Mouse (Mus musculus) CH12.LX (cell line): ENCODE results near the gene Itga6. TPM values are rescaled to one million over a fixed set of nuclear protein-coding genes. Genes with fewer than 3 reads are reported as not detected.

Experiments
- DNase-seq: peaks from one replicate; pipeline ENCODE4 v3.0.0-alpha.2; 2013; ENCODE audit errors: extremely low read depth
- H3K27ac ChIP-seq: 2 replicates; pipeline ENCODE4 v1.5.1; 2012; ENCODE audit warnings: low read depth, mild to moderate bottlenecking, control low read depth, moderate library complexity; ENCODE audit not compliant: insufficient read depth
- H3K27me3 ChIP-seq: replicated peaks from 2 replicates; pipeline ENCODE3; 2012; ENCODE audit warnings: inconsistent platforms
- H3K36me3 ChIP-seq, 2 experiments: replicated peaks in 1 of 2; 2 replicates each; pipeline versions ENCODE3 to v1.6.1; 2012; ENCODE audit warnings: inconsistent platforms in 1 of 2, low read length in 1 of 2, mild to moderate bottlenecking in 1 of 2, mixed read lengths in 1 of 2, moderate library complexity in 1 of 2; ENCODE audit not compliant: control insufficient read depth in 1 of 2, insufficient read depth in 1 of 2
- H3K4me1 ChIP-seq, 2 experiments: 2 replicates each; pipeline ENCODE4 v1.6.1; 2012; ENCODE audit warnings: inconsistent platforms in 1 of 2, moderate library complexity in 1 of 2; ENCODE audit not compliant: insufficient read depth in 2 of 2, control insufficient read depth in 1 of 2
- H3K4me2 ChIP-seq: 2 replicates; pipeline ENCODE4 v1.6.1; 2012; ENCODE audit warnings: low read depth, mild to moderate bottlenecking, control low read depth; ENCODE audit not compliant: poor library complexity, insufficient read depth, severe bottlenecking
- H3K4me3 ChIP-seq, 3 experiments: fragments of 150-350 bp in 1 of 3; sonication (generic) in 1 of 3; replicated peaks in 1 of 3; 2 replicates each; pipeline versions ENCODE3 to v1.5.1; 2011 to 2012; ENCODE audit warnings: low read depth in 2 of 3, low read length in 2 of 3, mild to moderate bottlenecking in 2 of 3, moderate library complexity in 2 of 3, control low read depth in 1 of 3, improper control_type of control experiment in 1 of 3, inconsistent platforms in 1 of 3, mixed read lengths in 1 of 3; ENCODE audit not compliant: poor library complexity in 1 of 3
- H3K79me2 ChIP-seq: replicated peaks from 2 replicates; pipeline ENCODE4 v1.6.1; 2012; ENCODE audit warnings: mild to moderate bottlenecking, moderate library complexity; ENCODE audit not compliant: control insufficient read depth, poor library complexity, insufficient read depth, severe bottlenecking; ENCODE audit errors: extremely low read depth
- H3K9ac ChIP-seq: 2 replicates; pipeline ENCODE4 v1.6.1; 2012; ENCODE audit warnings: low read depth, mild to moderate bottlenecking, control low read depth, moderate library complexity; ENCODE audit not compliant: insufficient read depth
- H3K9me3 ChIP-seq: replicated peaks from 2 replicates; pipeline ENCODE3; 2012; ENCODE audit warnings: low read length, inconsistent platforms, mixed read lengths
- CHD2 ChIP-seq: IDR thresholded peaks from 2 replicates; pipeline ENCODE4 v1.6.1; 2011; ENCODE audit warnings: low read length, improper control_type of control experiment
- CTCF ChIP-seq, 2 experiments: IDR thresholded peaks in 1 of 2; conservative IDR thresholded peaks in 1 of 2; 2 replicates each; pipeline ENCODE4 v1.5.1; 2011 to 2012; ENCODE audit warnings: low read depth in 2 of 2, low read length in 2 of 2, improper control_type of control experiment in 1 of 2, inconsistent platforms in 1 of 2, mild to moderate bottlenecking in 1 of 2, moderate library complexity in 1 of 2
- EP300 ChIP-seq: IDR thresholded peaks from 2 replicates; pipeline ENCODE4 v1.6.1; 2011; ENCODE audit warnings: low read length, improper control_type of control experiment
- ETS1 ChIP-seq: conservative IDR thresholded peaks from 2 replicates; pipeline ENCODE4 v1.6.1; 2012; ENCODE audit warnings: low read depth, mild to moderate bottlenecking, inconsistent platforms, low read length, improper control_type of control experiment, moderate library complexity
- HCFC1 ChIP-seq: IDR thresholded peaks from 2 replicates; pipeline ENCODE4 v1.6.1; 2012; ENCODE audit warnings: low read depth, mild to moderate bottlenecking, inconsistent platforms, low read length, improper control_type of control experiment
- IRF4 ChIP-seq: IDR thresholded peaks from 2 replicates; pipeline ENCODE4 v1.6.1; 2014; ENCODE audit warnings: low read depth, mild to moderate bottlenecking, inconsistent platforms, low read length, improper control_type of control experiment
- JUN ChIP-seq: IDR thresholded peaks from 2 replicates; pipeline ENCODE4 v1.6.1; 2011; ENCODE audit warnings: low read depth, mild to moderate bottlenecking, low read length, improper control_type of control experiment, moderate library complexity; ENCODE audit not compliant: insufficient read depth
- MAFK ChIP-seq: IDR thresholded peaks from 2 replicates; pipeline ENCODE4 v1.6.1; 2011; ENCODE audit warnings: low read length, improper control_type of control experiment; ENCODE audit not compliant: insufficient replicate concordance
- MAX ChIP-seq: IDR thresholded peaks from 2 replicates; pipeline ENCODE4 v1.6.1; 2011; ENCODE audit warnings: low read length, improper control_type of control experiment
- MAZ ChIP-seq: IDR thresholded peaks from 2 replicates; pipeline ENCODE4 v1.6.1; 2012; ENCODE audit warnings: low read depth, mild to moderate bottlenecking, inconsistent platforms, low read length, improper control_type of control experiment, moderate library complexity
- MXI1 ChIP-seq: IDR thresholded peaks from 2 replicates; pipeline ENCODE4 v1.6.1; 2011; ENCODE audit warnings: mild to moderate bottlenecking, low read depth, low read length, improper control_type of control experiment
- MYC ChIP-seq: IDR thresholded peaks from 2 replicates; pipeline ENCODE4 v1.6.1; 2011; ENCODE audit warnings: low read depth, mild to moderate bottlenecking, improper control_type of control experiment, low read length
- NELFE ChIP-seq: IDR thresholded peaks from 2 replicates; pipeline ENCODE4 v1.6.1; 2011; ENCODE audit warnings: low read depth, low read length, improper control_type of control experiment
- NRF1 ChIP-seq: IDR thresholded peaks from 2 replicates; pipeline ENCODE4 v1.6.1; 2014; ENCODE audit warnings: low read depth, mild to moderate bottlenecking, inconsistent platforms, low read length, improper control_type of control experiment, moderate library complexity
- POLR2A ChIP-seq: IDR thresholded peaks from 2 replicates; pipeline ENCODE4 v1.6.1; 2011; ENCODE audit warnings: low read depth, mild to moderate bottlenecking, improper control_type of control experiment, low read length
- RAD21 ChIP-seq: IDR thresholded peaks from 2 replicates; pipeline ENCODE4 v1.6.1; 2011; ENCODE audit warnings: low read depth, mild to moderate bottlenecking, low read length, improper control_type of control experiment, moderate library complexity
- RCOR1 ChIP-seq: conservative IDR thresholded peaks from 2 replicates; pipeline ENCODE4 v1.6.1; 2012; ENCODE audit warnings: low read depth, mild to moderate bottlenecking, inconsistent platforms, low read length, improper control_type of control experiment
- SIN3A ChIP-seq: IDR thresholded peaks from 2 replicates; pipeline ENCODE4 v1.6.1; 2012; ENCODE audit warnings: low read length, improper control_type of control experiment, inconsistent platforms
- SMC3 ChIP-seq: IDR thresholded peaks from 2 replicates; pipeline ENCODE4 v1.6.1; 2011; ENCODE audit warnings: low read depth, low read length, improper control_type of control experiment
- TBP ChIP-seq: conservative IDR thresholded peaks from 2 replicates; pipeline ENCODE4 v1.6.1; 2011; ENCODE audit warnings: low read depth, low read length, improper control_type of control experiment
- TCF12 ChIP-seq: IDR thresholded peaks from 2 replicates; pipeline ENCODE4 v1.6.1; 2014; ENCODE audit warnings: low read depth, mild to moderate bottlenecking, inconsistent platforms, low read length, improper control_type of control experiment
- USF1 ChIP-seq: IDR thresholded peaks from 2 replicates; pipeline ENCODE4 v1.6.1; 2014; ENCODE audit warnings: low read depth, mild to moderate bottlenecking, inconsistent platforms, low read length, improper control_type of control experiment
- ZC3H11A ChIP-seq: IDR thresholded peaks from 2 replicates; pipeline ENCODE4 v1.6.1; 2012; ENCODE audit warnings: low read depth, mild to moderate bottlenecking, inconsistent platforms, low read length, improper control_type of control experiment
- ZNF384 ChIP-seq: IDR thresholded peaks from 2 replicates; pipeline ENCODE4 v1.6.1; 2012; ENCODE audit warnings: low read depth, low read length, improper control_type of control experiment, inconsistent platforms
- dilution Hi-C: fragments of 300-500 bp; cut with MboI; formaldehyde crosslinking; loops from 2 replicates; pipeline ENCODE4 v1.14.3; 2020; ENCODE audit warnings: low sequenced_read_pairs; ENCODE audit not compliant: extremely low pct_unique_long_range_greater_than_20kb, extremely low pct_ligation_motif_present
- in situ Hi-C: fragments of 300-500 bp; cut with MboI; formaldehyde crosslinking; loops from 3 replicates; pipeline ENCODE4 v1.14.3; 2019; ENCODE audit warnings: low sequenced_read_pairs, low pct_ligation_motif_present, low pct_unique_long_range_greater_than_20kb, mixed read lengths
- polyA plus RNA-seq: library from polyadenylated mRNA; unstranded; fragments of >175 nt; gene quantifications from 2 replicates; pipeline ENCODE4 v1.2.1, GENCODE M21; 2012; ENCODE audit warnings: low read depth; ENCODE audit not compliant: insufficient read length
- total RNA-seq, 2 experiments: library from RNA; depleted of rRNA; stranded (reverse); fragments of 300-350 nt in 1 of 2; fragments of >200 nt in 1 of 2; gene quantifications; 2 replicates each; pipeline ENCODE4 v1.2.3; 2012 to 2014

Gene Itga6
- total and polyA plus RNA-seq, 3 experiments = 6.1 to 13.9 (median 10.9) TPM

DNA sequence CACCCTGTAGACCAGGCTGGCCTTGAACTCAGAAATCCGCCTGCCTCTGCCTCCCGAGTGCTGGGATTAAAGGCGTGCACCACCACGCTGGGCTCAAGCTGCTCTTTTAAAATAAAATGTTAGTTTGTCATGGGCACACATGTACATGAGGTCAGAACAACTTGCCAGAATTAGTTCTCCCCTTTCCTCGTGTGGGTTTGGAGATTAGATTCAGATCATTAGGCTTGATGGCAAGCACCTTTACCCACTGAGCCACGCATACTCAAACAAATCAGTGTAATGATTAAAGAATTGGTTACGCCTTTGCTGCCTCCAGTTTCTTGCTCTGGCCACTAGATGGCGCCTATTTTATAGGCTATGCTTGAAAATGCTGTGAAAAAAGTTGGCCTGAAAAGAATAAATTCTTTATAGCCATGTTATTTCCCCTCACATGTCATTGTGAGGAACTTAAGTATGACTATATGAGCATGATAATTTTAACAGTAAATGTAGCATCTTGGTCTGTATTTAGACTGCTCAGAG is 153.0 kb downstream of the Itga6 start:
- peak; percentile 40 for DNase-seq
- no peaks in the 10 kb centered on the region for H3K27me3 ChIP-seq
- no peak overlapping the region for H3K4me3 ChIP-seq
- in situ Hi-C loops = no loop called here
- H3K4me2 ChIP-seq = no peak overlapping the region
- H3K9ac ChIP-seq = no peak overlapping the region
- peak; percentile 13; the same call in 1 of the 2 replicates for TF ChIP-seq ZNF384
- peak; percentile 77 to 89 for TF ChIP-seq CTCF (conservative IDR thresholded peaks at IDR 0.05 in 1 of 2, IDR thresholded peaks at IDR 0.05 in 1 of 2; ENCODE audit: low read depth in 2 of 2, low read length in 2 of 2)
- peak; percentile 67 for TF ChIP-seq RAD21
- TF ChIP-seq NRF1 = no peak
- TF ChIP-seq MAX = no peak
- no peak for TF ChIP-seq MAFK
- TF ChIP-seq CHD2 = no peak
- no peak for TF ChIP-seq IRF4
- no peak for TF ChIP-seq SIN3A
- no peak for TF ChIP-seq POLR2A
- peak; percentile 55 for TF ChIP-seq SMC3
- no peaks in the 10 kb centered on the region for H3K9me3 ChIP-seq
- H3K36me3 ChIP-seq = peaks cover 2 to 43% of the 10 kb centered on the region in 2 experiments
- H3K79me2 ChIP-seq = no peaks in the 10 kb centered on the region
- H3K4me1 ChIP-seq = no peaks in the 10 kb centered on the region
- no peak overlapping the region for H3K27ac ChIP-seq
- dilution Hi-C loops = no loop called here

GRCm38 (mm10) chr2:71899886-71900285 is 154.5 kb downstream of the Itga6 start:
- Histone ChIP-seq H3K79me2 (no peaks in the 10 kb centered on the region), H3K27me3 (no peaks in the 10 kb centered on the region), H3K4me3 (no peak overlapping the region), H3K27ac (no peak overlapping the region), H3K4me2 (no peak overlapping the region), H3K36me3 (peaks cover 0 to 36% of the 10 kb centered on the region in 2 experiments), H3K9ac (no peak overlapping the region), H3K9me3 (no peaks in the 10 kb centered on the region), H3K4me1 (no peaks in the 10 kb centered on the region)
- in situ Hi-C loops (loop anchor here (10.0 kb wide), 1 partner anchor 55 kb away; no protein-coding TSS in a partner anchor), dilution Hi-C loops (no loop called here)
- no peak for DNase-seq
- no peak for TF ChIP-seq USF1
- TF ChIP-seq ZC3H11A = no peak
- no peak for TF ChIP-seq MAZ
- no peak for TF ChIP-seq SIN3A
- no peak for TF ChIP-seq ZNF384
- no peak for TF ChIP-seq MXI1
- no peak for TF ChIP-seq MAX
- no peak for TF ChIP-seq NELFE
- TF ChIP-seq EP300 = no peak
- TF ChIP-seq HCFC1 = no peak
- TF ChIP-seq POLR2A = no peak
- TF ChIP-seq ETS1 = no peak
- no peak for TF ChIP-seq TCF12
- TF ChIP-seq RAD21 = no peak
- no peak for TF ChIP-seq JUN
- TF ChIP-seq MYC = no peak
- TF ChIP-seq RCOR1 = no peak
- no peak for TF ChIP-seq TBP
